Mouse (Mus musculus) kidney, adult 2 months (tissue): ENCODE results near the gene Mlh1. TPM values are rescaled to one million over a fixed set of nuclear protein-coding genes. Genes with fewer than 3 reads are reported as not detected.

Source experiments
- DNase-seq: peaks from one replicate; pipeline ENCODE4 v3.0.0; 2021
- H3K27ac ChIP-seq: fragments of 200-500 bp; 2 replicates; pipeline ENCODE4 v1.5.1; 2012; ENCODE audit warnings: low read depth, low read length, control low read depth, inconsistent platforms; ENCODE audit not compliant: insufficient read depth
- H3K27me3 ChIP-seq: fragments of 200-500 bp; replicated peaks from 2 replicates; pipeline ENCODE4 v1.6.1; 2012; ENCODE audit warnings: mild to moderate bottlenecking, moderate library complexity, low read length, inconsistent platforms; ENCODE audit not compliant: control insufficient read depth, insufficient read depth
- H3K36me3 ChIP-seq: fragments of 200-500 bp; 2 replicates; pipeline ENCODE4 v1.6.1; 2012; ENCODE audit warnings: mild to moderate bottlenecking, moderate library complexity, low read length, inconsistent platforms; ENCODE audit not compliant: control insufficient read depth, insufficient read depth
- H3K4me1 ChIP-seq: fragments of 200-500 bp; 2 replicates; pipeline ENCODE4 v1.6.1; 2011; ENCODE audit warnings: low read length; ENCODE audit not compliant: control insufficient read depth, insufficient read depth
- H3K4me3 ChIP-seq: fragments of 200-500 bp; 2 replicates; pipeline ENCODE4 v1.5.1; 2011; ENCODE audit warnings: mild to moderate bottlenecking, low read depth, low read length, control low read depth; ENCODE audit not compliant: insufficient read depth
- CTCF ChIP-seq: fragments of 200-500 bp; conservative IDR thresholded peaks from 2 replicates; pipeline ENCODE4 v1.5.1; 2011; ENCODE audit warnings: low read depth, mild to moderate bottlenecking, control low read depth, low read length, moderate library complexity, mixed read lengths; ENCODE audit not compliant: insufficient read depth, insufficient read length
- POLR2A ChIP-seq: fragments of 200-500 bp; IDR thresholded peaks from one replicate; pipeline ENCODE4 v1.6.1; 2011; ENCODE audit warnings: low read depth, low read length, control low read depth
- WGBS: fragments of 180-500 bp; shearing (Covaris S2); methylation state at CpG from one replicate; pipeline ENCODE4 v1.1.7; 2018; 5-methylcytosine and 5-hydroxymethylcytosine counted together
- polyA plus RNA-seq: library from polyadenylated mRNA; depleted of rRNA; stranded (reverse); fragments of >200 nt; gene quantifications from 2 replicates; pipeline ENCODE4 v1.2.3, GENCODE M21; 2012

Mlh1 gene
- polyA plus RNA-seq, 1 experiment, result 14.1 TPM

DNA sequence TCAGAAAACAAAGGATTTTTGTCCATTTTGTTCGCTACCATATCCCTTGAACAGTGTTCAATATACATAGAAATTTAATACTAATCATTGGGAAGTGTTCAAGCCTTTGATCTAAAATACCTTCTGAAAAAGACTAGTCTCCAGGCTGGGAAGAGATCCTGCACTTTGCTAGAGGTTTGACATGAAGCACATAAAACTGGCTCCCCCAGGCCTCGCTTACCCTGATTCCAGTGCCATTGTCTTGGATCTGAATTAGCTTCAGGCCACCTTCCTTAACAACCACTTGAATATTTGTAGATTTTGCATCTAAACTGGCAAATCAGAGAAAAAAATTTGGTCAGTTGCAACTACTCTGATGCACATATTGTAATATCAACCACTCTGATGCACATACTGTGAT is 3.6 kb downstream of the Mlh1 start:
- TF ChIP-seq CTCF (no peak), POLR2A (no peak)
- H3K27ac ChIP-seq, result no peak overlapping the region
- no peak for DNase-seq
- no peaks in the 10 kb centered on the region; the same call in 1 of the 2 replicates for H3K36me3 ChIP-seq
- H3K4me1 ChIP-seq, result peaks cover 2% of the 10 kb centered on the region; the same call in 1 of the 2 replicates
- no peak overlapping the region for H3K4me3 ChIP-seq
- WGBS, result over 99% methylated on average over 2 of the region's 2 CpGs
- H3K27me3 ChIP-seq, result no peaks in the 10 kb centered on the region

DNA sequence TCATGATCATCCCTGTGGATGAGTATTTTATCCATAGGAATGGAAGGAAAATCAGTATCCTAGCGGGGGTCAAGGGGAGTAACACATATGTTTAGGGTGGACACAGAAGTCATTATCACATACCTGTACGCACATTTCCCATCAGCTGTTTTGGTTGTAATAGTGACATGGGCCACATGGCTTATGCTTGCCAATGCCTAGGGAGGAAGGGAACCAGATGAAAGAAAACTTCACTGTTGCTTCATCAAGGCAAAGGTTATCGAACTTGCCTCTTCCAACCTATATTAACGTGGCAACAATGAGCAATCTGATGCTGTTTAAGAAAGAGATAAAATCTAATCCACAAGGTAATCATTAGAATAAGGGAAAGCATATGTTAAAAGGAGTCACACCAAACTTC is 10.2 kb downstream of the Mlh1 start:
- 96% methylated on average over 4 of the region's 4 CpGs for WGBS

DNA sequence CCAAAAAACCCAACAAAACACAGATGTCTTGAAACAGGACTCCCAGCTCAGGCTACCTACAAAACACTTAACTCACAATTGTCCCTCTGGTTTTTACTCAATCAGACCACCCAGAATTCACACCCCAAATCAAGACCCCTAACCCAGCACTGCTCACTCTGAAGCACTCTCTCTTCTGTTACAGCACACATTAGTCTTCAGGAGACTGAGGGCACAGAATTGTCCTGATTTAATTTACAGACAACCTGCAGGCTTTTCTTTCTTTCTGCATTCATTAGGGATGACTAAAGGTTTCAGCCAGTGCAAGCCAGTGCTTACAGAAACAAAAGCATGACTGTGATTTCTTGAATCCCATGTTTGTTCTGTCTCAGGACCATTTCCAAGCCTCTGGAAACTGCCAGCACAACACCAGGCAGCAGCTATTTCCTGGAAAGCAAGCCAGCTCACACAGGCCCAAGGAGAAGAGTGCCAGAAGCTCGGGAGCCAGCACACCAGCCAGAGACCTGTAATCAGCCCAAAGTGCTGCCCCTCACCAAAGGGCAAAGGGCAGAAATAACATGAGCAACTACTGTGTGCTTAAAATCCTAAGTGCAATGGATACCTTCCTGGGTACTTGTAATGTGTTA is 11.1 kb downstream of the Mlh1 start:
- 14% methylated on average over 1 of the region's 1 CpGs for WGBS
- Histone ChIP-seq H3K4me1 (no peaks in the 10 kb centered on the region), H3K4me3 (no peak overlapping the region), H3K27ac (no peak overlapping the region), H3K27me3 (no peaks in the 10 kb centered on the region), H3K36me3 (peaks cover 3% of the 10 kb centered on the region)
- peak; percentile 16 for DNase-seq
- TF ChIP-seq CTCF (no peak), POLR2A (no peak)

More for the DNA sequence above, 10.2 kb downstream of the Mlh1 start:
- no peaks in the 10 kb centered on the region for H3K27me3 ChIP-seq
- no peak for DNase-seq
- TF ChIP-seq POLR2A (no peak), CTCF (no peak)
- no peaks in the 10 kb centered on the region for H3K4me1 ChIP-seq
- no peak overlapping the region for H3K4me3 ChIP-seq
- peaks cover 3% of the 10 kb centered on the region for H3K36me3 ChIP-seq
- no peak overlapping the region for H3K27ac ChIP-seq

DNA sequence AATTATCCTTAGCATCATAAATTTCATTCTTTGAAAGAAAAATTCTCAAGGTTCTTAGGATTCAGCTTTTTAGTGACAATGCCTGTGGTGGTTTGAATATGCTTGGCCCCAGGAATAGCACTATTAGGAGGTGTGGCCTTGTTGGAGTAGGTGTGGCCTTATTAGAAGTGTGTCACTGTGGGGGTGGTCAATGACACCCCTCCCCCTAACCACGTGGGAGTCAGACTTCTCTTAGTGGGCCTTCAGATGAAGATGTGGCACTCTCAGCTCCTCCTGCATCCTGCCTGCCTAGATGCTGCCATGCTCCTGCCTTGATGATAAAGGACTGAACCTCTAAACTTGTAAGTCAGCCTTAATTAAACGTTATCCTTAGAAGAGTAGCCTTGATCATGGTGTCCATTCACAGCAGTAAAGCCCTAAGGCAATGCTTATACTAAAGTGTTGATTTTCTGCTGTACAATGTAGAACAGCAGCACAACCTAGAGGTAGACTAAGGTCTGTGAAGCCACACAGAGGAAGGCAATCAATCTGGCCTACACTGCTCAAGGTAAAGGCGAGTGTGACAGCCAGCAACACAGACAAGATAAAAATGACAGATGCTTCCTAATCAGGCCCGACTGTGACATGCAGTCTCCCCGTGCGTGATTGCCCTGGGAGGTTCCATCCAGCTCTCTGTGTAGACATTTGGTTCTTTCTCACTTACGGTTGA is 19.3 kb downstream of the Mlh1 start:
- Histone ChIP-seq H3K4me3 (no peak overlapping the region), H3K27ac (no peak overlapping the region), H3K36me3 (peaks cover 1% of the 10 kb centered on the region), H3K4me1 (no peaks in the 10 kb centered on the region), H3K27me3 (no peaks in the 10 kb centered on the region)
- TF ChIP-seq CTCF (no peak), POLR2A (no peak)
- 72% methylated on average over 7 of the region's 7 CpGs for WGBS
- no peak for DNase-seq

DNA sequence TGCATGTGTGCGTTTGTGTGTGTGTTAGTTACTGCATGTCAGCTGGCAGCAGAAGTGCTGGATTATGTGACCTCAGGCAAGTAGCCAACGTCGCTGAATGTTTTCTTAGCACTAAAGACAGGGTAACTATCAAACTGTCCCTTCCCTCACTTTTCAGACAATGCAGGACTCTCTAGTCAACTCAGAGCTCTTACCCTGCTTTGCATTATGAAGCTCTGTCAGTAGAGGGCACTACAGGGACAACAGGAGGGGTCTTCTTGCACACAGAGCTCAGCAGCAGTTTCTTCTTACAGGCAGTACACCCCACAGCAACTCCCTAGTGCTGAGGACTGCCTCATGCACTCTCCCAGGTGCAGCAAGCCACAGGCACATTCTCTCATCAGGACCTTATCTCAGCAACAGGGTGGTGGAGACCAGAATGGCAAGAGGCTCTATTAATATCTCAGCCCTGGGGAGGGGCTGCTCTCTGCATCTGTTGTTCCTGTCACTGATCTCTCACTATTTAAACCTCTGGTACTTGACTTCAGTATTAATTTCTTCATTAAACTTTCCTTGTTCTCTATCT is 23.8 kb downstream of the Mlh1 start:
- 69% methylated on average over 3 of the region's 3 CpGs for WGBS
- no peaks in the 10 kb centered on the region for H3K27me3 ChIP-seq
- H3K4me1 ChIP-seq, result no peaks in the 10 kb centered on the region
- peak; percentile 36 for TF ChIP-seq CTCF
- TF ChIP-seq POLR2A, result no peak
- peak; percentile 11 for DNase-seq
- no peak overlapping the region for H3K27ac ChIP-seq
- no peaks in the 10 kb centered on the region; the same call in none of the 2 replicates for H3K36me3 ChIP-seq
- H3K4me3 ChIP-seq, result no peak overlapping the region

DNA sequence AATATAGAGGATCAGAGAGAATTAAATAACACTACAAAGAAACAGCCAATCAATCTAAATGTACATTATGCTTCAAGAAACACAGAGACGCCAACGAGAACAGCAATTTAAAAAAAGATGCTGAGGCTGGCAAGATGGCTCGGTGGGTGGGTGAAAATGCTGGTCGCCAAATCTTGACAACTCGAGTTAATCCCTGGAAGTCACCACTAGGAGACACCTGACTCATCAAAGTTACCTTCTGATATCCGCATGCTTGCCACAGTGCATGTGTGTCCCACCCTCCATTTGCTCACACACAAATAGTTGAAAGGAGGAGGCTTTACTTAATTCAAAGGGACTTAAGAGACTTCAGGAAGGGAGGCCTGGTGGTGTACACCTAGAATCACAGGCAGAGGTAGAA is 26.0 kb downstream of the Mlh1 start:
- WGBS, result 70% methylated on average over 6 of the region's 6 CpGs
- H3K27me3 ChIP-seq, result no peaks in the 10 kb centered on the region
- H3K4me1 ChIP-seq, result no peaks in the 10 kb centered on the region
- H3K36me3 ChIP-seq, result no peaks in the 10 kb centered on the region; the same call in 1 of the 2 replicates
- no peak overlapping the region for H3K4me3 ChIP-seq
- H3K27ac ChIP-seq, result no peak overlapping the region
- TF ChIP-seq CTCF (no peak), POLR2A (no peak)
- no peak for DNase-seq

DNA sequence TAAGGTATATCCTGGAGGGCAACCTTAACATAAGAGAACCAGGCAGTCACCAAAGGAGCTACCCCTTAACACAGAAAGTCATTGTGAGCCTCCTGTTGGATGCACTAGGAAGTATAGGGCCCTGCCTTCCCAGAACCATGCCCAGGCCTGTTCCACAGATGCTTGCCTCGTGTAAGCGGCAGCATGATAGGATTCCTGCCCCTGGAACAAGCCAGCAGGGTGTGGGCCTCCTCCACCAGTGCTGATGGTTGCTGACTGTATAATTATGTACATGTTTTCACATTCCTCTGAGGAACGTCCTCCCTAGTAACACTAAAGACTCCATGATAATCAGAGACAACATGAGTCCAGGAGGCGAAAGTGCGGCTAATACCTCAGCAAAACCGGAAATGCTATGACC is 28.2 kb downstream of the Mlh1 start:
- Histone ChIP-seq H3K27me3 (no peaks in the 10 kb centered on the region), H3K4me1 (no peaks in the 10 kb centered on the region), H3K27ac (no peak overlapping the region), H3K4me3 (no peak overlapping the region), H3K36me3 (peaks cover 1% of the 10 kb centered on the region)
- WGBS, result 86% methylated on average over 6 of the region's 6 CpGs
- DNase-seq, result no peak
- TF ChIP-seq POLR2A (no peak), CTCF (no peak)
